Mouse (Mus musculus) kidney, adult 2 months (tissue): ENCODE data around the gene Cdh13. TPM values are rescaled to one million over a fixed set of nuclear protein-coding genes. Genes with fewer than 3 reads are reported as not detected.

Source experiments
- DNase-seq: peaks from one replicate; pipeline ENCODE4 v3.0.0; 2021
- H3K27ac ChIP-seq: fragments of 200-500 bp; 2 replicates; pipeline ENCODE4 v1.5.1; 2012; ENCODE audit warnings: low read depth, low read length, control low read depth, inconsistent platforms; ENCODE audit not compliant: insufficient read depth
- H3K27me3 ChIP-seq: fragments of 200-500 bp; replicated peaks from 2 replicates; pipeline ENCODE4 v1.6.1; 2012; ENCODE audit warnings: mild to moderate bottlenecking, moderate library complexity, low read length, inconsistent platforms; ENCODE audit not compliant: control insufficient read depth, insufficient read depth
- H3K36me3 ChIP-seq: fragments of 200-500 bp; 2 replicates; pipeline ENCODE4 v1.6.1; 2012; ENCODE audit warnings: mild to moderate bottlenecking, moderate library complexity, low read length, inconsistent platforms; ENCODE audit not compliant: control insufficient read depth, insufficient read depth
- H3K4me1 ChIP-seq: fragments of 200-500 bp; 2 replicates; pipeline ENCODE4 v1.6.1; 2011; ENCODE audit warnings: low read length; ENCODE audit not compliant: control insufficient read depth, insufficient read depth
- H3K4me3 ChIP-seq: fragments of 200-500 bp; 2 replicates; pipeline ENCODE4 v1.5.1; 2011; ENCODE audit warnings: mild to moderate bottlenecking, low read depth, low read length, control low read depth; ENCODE audit not compliant: insufficient read depth
- CTCF ChIP-seq: fragments of 200-500 bp; conservative IDR thresholded peaks from 2 replicates; pipeline ENCODE4 v1.5.1; 2011; ENCODE audit warnings: low read depth, mild to moderate bottlenecking, control low read depth, low read length, moderate library complexity, mixed read lengths; ENCODE audit not compliant: insufficient read depth, insufficient read length
- POLR2A ChIP-seq: fragments of 200-500 bp; IDR thresholded peaks from one replicate; pipeline ENCODE4 v1.6.1; 2011; ENCODE audit warnings: low read depth, low read length, control low read depth
- WGBS: fragments of 180-500 bp; shearing (Covaris S2); methylation state at CpG from one replicate; pipeline ENCODE4 v1.1.7; 2018; 5-methylcytosine and 5-hydroxymethylcytosine counted together
- polyA plus RNA-seq: library from polyadenylated mRNA; depleted of rRNA; stranded (reverse); fragments of >200 nt; gene quantifications from 2 replicates; pipeline ENCODE4 v1.2.3, GENCODE M21; 2012

Gene Cdh13
- polyA plus RNA-seq, 1 experiment, result 11.6 TPM

DNA sequence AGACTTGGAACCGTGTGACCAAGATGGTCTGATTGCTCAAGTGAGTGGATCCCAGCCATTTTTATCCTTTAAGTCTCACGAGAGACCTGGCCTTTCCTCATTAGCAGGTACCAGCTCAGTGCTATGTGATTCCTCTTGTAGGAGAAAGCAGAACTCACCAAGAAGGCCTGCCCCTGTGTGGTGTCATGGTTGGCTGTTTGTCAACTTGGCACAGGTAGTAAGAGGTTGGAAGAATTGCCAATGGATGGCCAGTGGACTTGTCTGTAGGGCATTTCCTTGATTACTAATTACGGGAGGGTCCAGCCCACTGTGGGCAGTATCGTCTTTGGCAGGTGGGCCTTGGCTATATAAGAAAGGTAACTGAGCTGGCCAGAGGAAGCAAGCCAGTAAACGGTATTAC, 281.7 kb downstream of the Cdh13 start:
- H3K27ac ChIP-seq, result no peak overlapping the region
- no peaks in the 10 kb centered on the region for H3K27me3 ChIP-seq
- no peaks in the 10 kb centered on the region for H3K36me3 ChIP-seq
- 80% methylated on average over 5 of the region's 5 CpGs for WGBS
- H3K4me3 ChIP-seq, result no peak overlapping the region
- TF ChIP-seq POLR2A (no peak), CTCF (no peak)
- DNase-seq, result peak; percentile 3
- H3K4me1 ChIP-seq, result no peaks in the 10 kb centered on the region

DNA sequence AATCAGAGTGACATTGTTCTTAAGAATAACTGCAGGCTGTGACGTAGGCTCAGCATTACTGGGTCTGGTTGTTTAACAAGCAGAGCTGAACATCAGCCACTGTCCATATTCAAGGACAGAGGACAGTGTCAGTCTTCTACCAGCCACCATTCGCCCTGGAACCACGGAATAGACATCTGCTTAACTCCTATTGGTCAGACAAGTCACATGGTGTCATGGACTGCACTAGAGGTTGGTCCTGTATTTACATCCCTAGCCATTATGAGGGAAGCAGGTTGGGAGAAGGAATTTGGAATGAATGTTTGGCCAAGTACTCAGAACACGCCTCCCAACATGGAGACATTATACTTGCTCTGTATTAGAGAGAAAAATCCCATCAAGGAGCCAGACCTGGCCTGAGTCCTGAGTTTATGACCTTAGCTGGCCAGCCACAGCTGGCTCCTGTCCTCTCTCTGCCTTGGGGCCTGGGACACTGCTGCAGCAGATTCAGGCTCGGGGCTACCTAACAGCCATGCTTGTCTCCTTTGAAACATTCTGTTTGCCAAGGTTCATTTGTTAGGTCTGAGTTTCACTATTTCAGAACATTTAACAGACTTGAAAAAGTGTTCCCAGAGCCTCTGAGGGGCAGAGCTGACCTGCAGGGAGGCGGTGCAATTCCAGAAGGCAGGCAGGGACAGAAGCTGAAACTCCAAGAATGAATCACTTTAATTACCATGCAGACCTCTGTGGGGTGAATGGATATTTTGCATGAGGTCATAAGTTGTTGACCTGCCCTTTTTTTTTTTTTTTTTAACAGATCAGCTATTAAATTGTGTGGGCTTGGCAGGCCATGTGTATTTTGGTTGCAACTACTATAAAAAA, 282.6 kb downstream of the Cdh13 start:
- Histone ChIP-seq H3K27me3 (no peaks in the 10 kb centered on the region), H3K4me1 (no peaks in the 10 kb centered on the region), H3K27ac (no peak overlapping the region), H3K36me3 (no peaks in the 10 kb centered on the region), H3K4me3 (no peak overlapping the region)
- 55% methylated on average over 6 of the region's 6 CpGs for WGBS
- peak; percentile 38 for DNase-seq
- TF ChIP-seq CTCF (no peak), POLR2A (no peak)

DNA sequence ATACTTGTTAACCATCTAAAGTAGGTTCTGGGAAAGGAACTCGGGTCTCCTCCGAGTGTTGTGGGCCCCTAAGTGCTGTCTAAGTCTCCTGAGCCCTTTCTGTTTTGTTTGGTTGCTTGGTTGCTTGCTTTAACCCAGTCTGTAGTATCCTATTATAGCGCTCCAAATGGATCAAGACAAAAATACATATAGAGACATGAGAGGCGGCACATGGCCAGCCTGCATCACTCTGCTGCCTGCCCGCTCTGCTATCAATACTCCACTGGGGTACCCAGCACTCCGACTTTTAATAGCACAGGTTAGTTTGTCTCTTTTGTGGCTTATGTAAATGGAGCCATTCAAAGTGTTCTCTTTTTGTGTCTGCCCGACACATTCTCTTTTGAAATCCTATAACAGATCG, 285.8 kb downstream of the Cdh13 start:
- Histone ChIP-seq H3K27ac (no peak overlapping the region), H3K27me3 (no peaks in the 10 kb centered on the region), H3K4me3 (no peak overlapping the region), H3K36me3 (no peaks in the 10 kb centered on the region), H3K4me1 (no peaks in the 10 kb centered on the region)
- TF ChIP-seq CTCF (no peak), POLR2A (no peak)
- 93% methylated on average over 8 of the region's 8 CpGs for WGBS
- no peak for DNase-seq

DNA sequence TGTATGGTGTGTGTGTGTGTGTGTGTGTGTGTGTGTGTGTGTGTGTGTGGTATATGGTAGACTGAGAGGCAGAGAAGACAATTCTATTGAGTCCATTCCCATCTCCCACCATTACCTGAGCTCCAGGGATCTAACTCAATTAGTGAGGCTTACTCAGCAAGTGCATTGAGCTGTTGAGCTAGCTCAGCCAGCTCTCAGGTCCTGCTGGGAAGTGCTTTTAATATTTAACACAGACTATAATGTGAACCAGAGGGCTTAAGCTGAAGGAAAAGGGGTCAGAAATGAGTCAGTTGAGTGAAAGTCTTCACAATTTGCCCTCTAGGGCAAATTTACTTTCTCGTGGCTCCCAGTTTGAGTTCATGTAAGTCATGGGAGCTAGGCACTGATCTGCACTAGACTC, 297.7 kb downstream of the Cdh13 start:
- DNase-seq, result no peak
- Histone ChIP-seq H3K36me3 (no peaks in the 10 kb centered on the region), H3K27ac (no peak overlapping the region), H3K4me1 (no peaks in the 10 kb centered on the region), H3K4me3 (no peak overlapping the region), H3K27me3 (no peaks in the 10 kb centered on the region)
- TF ChIP-seq POLR2A (no peak), CTCF (no peak)
- WGBS, result 44% methylated on average over 1 of the region's 1 CpGs

DNA sequence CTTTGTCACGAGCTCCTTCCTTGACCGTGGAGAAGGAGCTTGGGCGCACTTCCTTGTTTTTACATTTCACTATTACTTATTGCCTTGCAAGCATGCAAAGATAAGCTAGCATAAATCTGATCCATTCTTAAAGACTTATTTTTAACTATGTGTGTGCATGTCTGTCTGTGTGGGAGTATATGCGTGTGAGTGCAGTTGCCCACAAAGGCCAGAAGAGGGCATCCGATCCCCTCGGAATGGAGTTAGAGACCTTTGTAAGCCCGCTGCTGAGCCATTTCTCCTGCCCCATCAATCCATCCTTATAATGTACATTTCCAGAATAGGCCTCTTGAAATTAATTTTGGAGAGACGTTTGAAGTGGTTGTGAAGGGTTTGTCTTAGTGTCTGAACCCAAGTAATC, 298.7 kb downstream of the Cdh13 start:
- no peaks in the 10 kb centered on the region for H3K4me1 ChIP-seq
- H3K27me3 ChIP-seq, result no peaks in the 10 kb centered on the region
- TF ChIP-seq POLR2A, result no peak
- no peak for TF ChIP-seq CTCF
- no peak overlapping the region for H3K4me3 ChIP-seq
- DNase-seq, result no peak
- H3K36me3 ChIP-seq, result no peaks in the 10 kb centered on the region
- H3K27ac ChIP-seq, result no peak overlapping the region
- WGBS, result 98% methylated on average over 8 of the region's 8 CpGs

DNA sequence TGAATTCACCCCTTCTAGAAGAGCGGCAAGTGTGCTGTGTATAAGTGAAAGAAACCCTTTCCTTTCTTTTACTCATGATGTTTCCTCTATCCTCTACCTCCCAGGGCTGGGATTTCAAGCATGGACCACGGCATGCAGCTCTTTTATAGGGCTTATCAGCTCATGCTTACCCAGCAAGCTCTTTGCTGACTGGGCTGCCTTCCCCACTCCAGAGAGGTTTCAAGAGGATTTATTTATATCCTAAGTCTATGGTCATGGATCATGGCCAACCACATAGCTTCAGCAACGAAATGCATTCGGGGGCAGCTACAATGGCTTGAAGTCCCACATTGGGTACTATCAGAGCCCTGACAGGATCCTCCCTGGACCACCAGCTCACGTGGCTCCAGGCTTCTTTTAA, 304.4 kb downstream of the Cdh13 start:
- Histone ChIP-seq H3K4me1 (no peaks in the 10 kb centered on the region), H3K4me3 (no peak overlapping the region), H3K36me3 (no peaks in the 10 kb centered on the region), H3K27me3 (no peaks in the 10 kb centered on the region), H3K27ac (no peak overlapping the region)
- 76% methylated on average over 5 of the region's 5 CpGs for WGBS
- TF ChIP-seq CTCF (no peak), POLR2A (no peak)
- no peak for DNase-seq

DNA sequence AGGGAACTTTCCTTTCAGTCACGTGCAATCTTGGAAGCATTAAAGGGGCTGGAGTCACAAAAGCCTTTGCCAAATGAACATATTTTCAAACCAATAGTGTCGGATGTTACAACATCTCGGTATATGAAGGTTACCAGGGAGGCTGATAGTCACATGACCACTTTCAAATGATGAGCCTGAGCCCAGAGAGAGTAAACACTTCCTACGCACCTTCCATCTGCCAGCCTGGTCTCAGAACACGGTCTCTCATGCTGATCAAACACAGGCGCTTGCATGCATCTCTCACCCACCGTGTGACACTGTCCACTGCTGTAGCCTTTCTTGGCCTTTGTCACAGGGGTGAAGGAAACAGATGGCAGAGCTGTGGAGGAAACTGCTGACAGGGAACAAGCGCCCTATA, 313.3 kb downstream of the Cdh13 start:
- H3K4me1 ChIP-seq, result no peaks in the 10 kb centered on the region
- H3K36me3 ChIP-seq, result no peaks in the 10 kb centered on the region
- TF ChIP-seq CTCF (no peak), POLR2A (no peak)
- H3K27ac ChIP-seq, result no peak overlapping the region
- WGBS, result 75% methylated on average over 8 of the region's 8 CpGs
- no peak for DNase-seq
- no peaks in the 10 kb centered on the region for H3K27me3 ChIP-seq
- no peak overlapping the region for H3K4me3 ChIP-seq

DNA sequence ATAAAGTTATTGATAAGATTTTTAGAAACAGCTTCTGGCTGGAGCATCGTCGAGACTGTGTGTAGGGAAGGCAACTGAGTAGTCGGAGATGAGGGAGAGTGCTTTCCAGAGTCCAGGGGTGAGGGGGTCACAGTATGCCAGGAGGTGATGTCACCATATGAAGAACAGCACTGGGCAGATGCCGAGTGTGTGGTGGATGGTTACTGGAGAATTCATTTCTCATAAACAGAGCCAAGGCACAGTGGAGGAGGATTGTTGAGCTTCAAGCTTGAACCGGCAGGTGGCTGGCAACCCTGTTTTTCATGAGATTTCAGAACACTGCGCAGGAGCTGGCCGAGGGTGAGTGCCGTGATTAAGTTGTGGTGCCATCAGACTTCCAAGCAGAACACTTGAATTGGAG, 317.8 kb downstream of the Cdh13 start:
- WGBS, result 54% methylated on average over 8 of the region's 8 CpGs
- Histone ChIP-seq H3K4me1 (no peaks in the 10 kb centered on the region), H3K27ac (no peak overlapping the region), H3K36me3 (no peaks in the 10 kb centered on the region), H3K27me3 (no peaks in the 10 kb centered on the region), H3K4me3 (no peak overlapping the region)
- DNase-seq, result no peak
- TF ChIP-seq POLR2A (no peak), CTCF (no peak)
